Mouse (Mus musculus) left cerebral cortex, postnatal 25 days (tissue): ENCODE measurements at regions not wholly inside any gene's neighbourhood (a gene's known extent, or its start where the extent isn't known, plus 50 kb on each side); places are given as distances from the start of the nearest gene placed in this dataset.
A peak's percentile ranks its signal among the peaks of the same experiment; 100 is the strongest.

Source experiments
- DNase-seq, 2 experiments: peaks; one replicate each; pipeline ENCODE4 v3.0.0; 2022; ENCODE audit warnings: low spot score in 2 of 2, mixed read lengths in 1 of 2
- intact Hi-C: fragments of 180-260 bp; cut with DNase I; formaldehyde crosslinking; loops from one replicate; pipeline ENCODE4 v1.15.1; 2025

DNA sequence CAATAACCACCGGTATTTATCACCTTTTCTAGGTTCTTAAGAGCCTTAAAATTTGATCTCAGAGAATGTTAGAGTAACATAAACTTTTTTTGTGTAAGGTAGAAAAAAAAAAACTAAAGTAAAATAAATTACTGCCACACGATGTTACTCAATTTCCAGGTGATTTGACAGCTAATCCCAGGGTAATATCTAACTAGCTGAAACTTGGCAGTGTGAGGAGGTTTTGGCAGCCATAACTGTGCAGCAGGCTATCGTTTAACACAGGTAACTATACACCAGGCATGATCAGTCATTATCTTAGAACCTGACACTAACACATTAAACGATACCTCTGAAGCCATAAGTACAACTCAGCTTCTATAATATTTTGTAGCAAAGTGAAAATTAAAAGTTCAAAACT is 187.3 kb downstream of the Hlx start:
- no peak for DNase-seq
- intact Hi-C loops, result no loop called here

DNA sequence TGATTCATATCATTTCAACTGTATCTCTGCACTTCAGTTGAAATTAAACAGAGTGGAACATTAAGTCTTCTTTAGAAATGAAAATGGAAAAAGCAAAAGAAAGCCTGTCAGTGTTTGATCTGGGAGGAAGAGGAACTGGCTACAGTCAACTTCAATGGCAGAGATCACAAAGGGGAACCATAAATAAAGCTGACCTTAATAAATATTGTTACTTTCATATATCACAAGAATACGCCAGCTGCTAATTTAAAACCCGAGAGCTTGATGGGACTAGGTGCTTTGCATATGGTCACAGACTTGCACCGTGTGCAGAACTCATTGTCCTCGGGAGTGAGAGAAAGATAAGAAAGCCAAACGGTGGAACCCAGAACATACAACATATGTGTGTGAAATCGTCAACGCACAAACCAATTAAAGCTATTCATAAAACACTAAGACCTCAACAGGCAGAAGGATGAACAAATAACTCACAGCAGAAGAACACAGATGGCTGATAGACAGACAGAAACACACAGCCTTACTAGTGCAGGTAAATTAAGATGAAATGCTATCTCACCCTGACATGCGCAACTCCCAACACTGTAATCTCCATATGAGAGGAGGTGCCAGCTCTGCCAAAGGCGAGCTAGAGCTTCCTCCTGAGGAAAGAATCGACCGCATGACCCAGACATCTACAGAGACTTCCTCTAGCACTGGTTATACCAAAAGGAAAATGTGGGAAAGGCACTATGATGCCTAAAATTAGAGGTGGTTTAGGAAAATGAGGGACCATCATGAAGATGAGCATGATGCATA is 189.9 kb downstream of the Hlx start:
- intact Hi-C loops, result no loop called here
- DNase-seq, result no peak

- intact Hi-C loops, result loop anchor here (5.0 kb wide), 1 partner anchor 82 kb away; no protein-coding TSS in a partner anchor
- no peak for DNase-seq
Measured at GRCm38 (mm10) chr1:184539818-184540217, 192.6 kb downstream of the Hlx start.

DNA sequence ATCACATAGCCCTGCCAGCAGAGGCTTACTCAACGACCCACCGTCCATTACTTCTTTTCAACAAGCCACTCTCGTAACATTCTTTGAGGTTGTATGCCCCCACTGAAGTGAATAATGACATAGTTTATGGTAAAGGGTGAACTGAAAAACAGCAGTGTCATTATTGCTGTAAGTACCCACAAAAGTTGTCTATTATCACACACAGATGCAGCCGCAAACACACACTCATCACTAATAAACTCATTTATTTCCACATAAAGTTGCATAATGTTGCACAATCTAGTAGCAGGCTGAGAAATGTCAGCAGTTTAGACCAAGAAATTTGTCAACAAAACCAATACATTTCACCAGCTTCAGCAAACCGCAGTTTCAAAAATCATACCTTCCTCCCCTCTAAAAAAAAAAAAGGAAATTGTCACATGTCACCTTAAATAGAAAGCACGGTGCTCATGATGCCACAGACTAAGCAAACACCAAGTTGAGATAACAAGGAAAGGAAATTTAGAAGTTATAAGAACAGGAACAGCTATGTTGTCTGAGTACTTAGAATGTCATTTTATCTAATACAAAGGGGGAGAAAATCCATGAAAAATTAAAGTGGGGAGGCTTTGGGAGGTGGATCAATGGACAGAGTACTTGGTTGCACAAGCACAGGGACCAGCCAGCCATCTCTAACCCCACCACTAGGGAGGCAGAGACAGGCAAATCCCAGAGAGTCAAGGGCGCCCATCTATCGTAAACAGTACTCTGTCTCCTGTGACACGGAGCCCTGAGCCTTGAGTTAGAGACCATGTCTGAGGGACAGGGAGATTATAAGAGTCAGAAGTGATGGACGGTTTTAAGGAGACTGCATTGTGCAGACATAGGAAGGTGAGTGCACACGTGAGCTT is 195.9 kb downstream of the Hlx start:
- intact Hi-C loops, result loop anchor here (5.0 kb wide), 1 partner anchor 86 kb away; no protein-coding TSS in a partner anchor
- DNase-seq, result no peak

DNA sequence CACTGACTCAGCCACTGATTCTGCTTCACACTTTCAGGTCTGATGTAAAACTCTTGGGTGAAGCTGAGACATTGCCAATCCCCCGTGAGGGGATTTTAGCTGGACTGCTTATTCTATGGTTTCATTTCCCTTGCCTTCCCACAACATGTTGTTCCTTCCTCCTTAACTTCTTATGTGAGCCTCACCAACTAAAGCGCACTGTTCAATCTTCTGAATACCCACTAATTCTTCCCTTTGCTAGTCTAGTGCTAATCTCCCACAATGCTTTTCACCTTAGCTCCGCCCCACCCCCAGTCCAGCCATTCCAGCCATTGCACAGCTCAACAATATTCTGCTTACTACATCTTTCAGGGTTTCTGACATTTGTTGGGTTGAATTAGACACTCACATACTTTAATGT is 196.7 kb downstream of the Hlx start:
- DNase-seq, result peak in 1 of 2 experiments; percentile 6
- intact Hi-C loops, result loop anchor here (5.0 kb wide), 1 partner anchor 87 kb away; no protein-coding TSS in a partner anchor

- intact Hi-C loops, result no loop called here
Measured at GRCm38 (mm10) chr1:184534511-184534910, 197.9 kb downstream of the Hlx start.

GRCm38 (mm10) chr1:184533870-184534269 is 198.5 kb downstream of the Hlx start:
- DNase-seq, result no peak

More at GRCm38 (mm10) chr1:184534511-184534910, 197.9 kb downstream of the Hlx start:
- DNase-seq, result no peak

GRCm38 (mm10) chr1:184532488-184533055 is 199.8 kb downstream of the Hlx start:
- intact Hi-C loops, result no loop called here
- DNase-seq, result no peak

More at GRCm38 (mm10) chr1:184533870-184534269, 198.5 kb downstream of the Hlx start:
- intact Hi-C loops, result no loop called here

DNA sequence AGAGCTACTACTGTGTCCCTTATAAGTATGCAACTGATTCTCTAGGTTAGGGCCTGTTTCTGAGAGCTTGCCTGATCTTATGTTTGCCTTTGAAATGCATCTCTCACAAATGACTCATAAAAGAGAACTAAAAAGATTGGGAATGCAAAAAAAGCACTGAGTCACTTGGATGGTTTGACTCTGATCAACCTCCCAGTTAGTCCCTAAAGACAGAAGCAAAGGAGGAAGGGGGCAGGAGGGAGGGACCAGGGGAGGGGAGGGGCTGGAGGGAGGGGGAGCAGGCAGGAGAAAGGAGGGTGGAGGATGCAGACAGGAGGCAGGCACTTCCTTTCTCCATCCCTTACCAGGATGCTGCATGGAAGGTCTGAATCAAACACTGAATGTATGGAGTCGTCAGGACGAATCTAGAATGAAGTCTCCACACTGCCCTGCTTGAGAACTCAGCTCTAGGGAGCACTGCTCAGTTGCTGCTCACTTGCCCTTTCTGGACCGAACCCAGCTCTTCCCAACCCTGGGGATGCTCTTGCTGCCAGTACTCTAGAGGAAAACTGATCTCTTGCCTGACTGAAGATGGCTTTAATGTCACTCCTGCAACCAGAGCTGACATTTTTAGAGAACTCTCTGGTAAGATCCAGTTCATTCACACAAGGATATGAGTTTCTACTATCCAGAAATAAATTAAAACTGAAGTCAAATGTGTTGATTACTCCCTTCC is 201.7 kb downstream of the Hlx start:
- intact Hi-C loops, result no loop called here
- DNase-seq, result peak in 1 of 2 experiments; percentile 19

GRCm38 (mm10) chr1:184525740-184526139 is 206.7 kb downstream of the Hlx start:
- intact Hi-C loops, result no loop called here
- no peak for DNase-seq

- intact Hi-C loops, result loop anchor here (5.0 kb wide), 1 partner anchor 88 kb away; no protein-coding TSS in a partner anchor
- no peak for DNase-seq
Measured at GRCm38 (mm10) chr1:184519551-184519950, 212.9 kb downstream of the Hlx start.

- intact Hi-C loops, result no loop called here
- no peak for DNase-seq
Measured at GRCm38 (mm10) chr1:184504663-184505062, 227.8 kb downstream of the Hlx start.

GRCm38 (mm10) chr1:184503827-184504355 is 228.5 kb downstream of the Hlx start:
- no peak for DNase-seq
- intact Hi-C loops, result no loop called here

DNA sequence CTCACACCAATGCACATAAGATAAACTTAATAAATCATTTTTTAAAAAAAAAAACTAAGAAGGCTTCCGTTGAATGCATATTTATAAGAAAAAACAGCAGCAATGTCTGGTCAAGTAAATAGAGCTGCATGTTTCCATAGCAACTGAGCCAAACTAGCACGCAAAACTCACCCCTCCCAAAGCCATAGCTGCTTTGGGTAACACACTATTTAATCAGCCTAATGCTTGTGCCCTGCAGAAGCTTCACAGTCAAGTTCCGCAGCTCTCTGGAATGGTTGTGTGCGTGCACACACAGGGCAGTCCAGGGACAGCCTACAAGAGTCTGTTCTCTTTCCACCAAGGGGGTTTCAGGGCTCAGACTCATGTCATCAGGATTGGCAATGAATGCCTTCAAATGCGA is 231.7 kb downstream of the Hlx start:
- intact Hi-C loops, result no loop called here
- DNase-seq, result no peak

GRCm38 (mm10) chr1:184498909-184499525 is 233.4 kb downstream of the Hlx start:
- no peak for DNase-seq
- intact Hi-C loops, result no loop called here

DNA sequence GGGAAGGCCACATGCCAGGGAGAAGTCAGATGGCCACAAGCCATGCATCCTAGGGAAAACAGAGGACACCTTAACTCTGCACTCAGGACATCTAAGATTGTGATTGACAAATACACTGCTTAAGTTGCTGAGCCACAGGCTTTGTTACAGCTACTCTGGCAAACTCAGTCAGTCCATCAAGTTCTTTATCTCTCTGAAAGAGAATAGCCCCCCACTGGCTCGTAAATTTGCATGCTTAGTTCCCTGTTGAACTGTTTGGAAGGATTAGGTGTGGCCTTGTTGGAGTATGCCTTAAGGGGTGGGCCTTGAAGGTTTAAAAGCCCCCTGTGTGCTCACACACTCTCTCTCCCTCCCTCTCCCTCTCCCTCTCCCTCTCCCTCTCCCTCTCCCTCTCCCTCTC is 235.4 kb downstream of the Hlx start:
- intact Hi-C loops, result no loop called here
- DNase-seq, result no peak

- intact Hi-C loops, result no loop called here
Measured at GRCm38 (mm10) chr1:184493811-184494210, 238.6 kb downstream of the Hlx start.

GRCm38 (mm10) chr1:184492115-184492514 is 240.3 kb downstream of the Hlx start:
- no peak for DNase-seq
- intact Hi-C loops, result no loop called here

More at GRCm38 (mm10) chr1:184493811-184494210, 238.6 kb downstream of the Hlx start:
- no peak for DNase-seq

DNA sequence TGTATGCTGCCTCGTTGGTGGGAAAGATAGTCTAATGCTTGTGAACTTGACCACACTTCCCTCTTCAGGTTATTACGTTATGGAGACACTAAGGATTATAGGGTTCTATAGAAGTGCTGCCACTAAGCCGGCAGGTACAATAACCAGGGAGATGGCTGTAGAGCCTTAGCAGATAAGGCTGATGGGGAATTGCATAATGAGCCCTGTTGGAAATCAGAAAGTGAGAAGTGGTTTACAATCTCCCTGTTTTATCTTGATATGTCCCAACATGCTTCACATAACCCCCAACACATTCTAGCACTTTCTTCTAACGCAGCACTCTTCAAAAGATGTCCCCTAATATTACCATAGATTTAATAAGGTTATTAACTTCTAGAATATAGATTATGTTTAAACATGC is 241.2 kb downstream of the Hlx start:
- no peak for DNase-seq
- intact Hi-C loops, result no loop called here
